Mouse (Mus musculus): ENCODE results near the gene Fam151a. TPM values are rescaled to one million over a fixed set of nuclear protein-coding genes. Genes with fewer than 3 reads are reported as not detected.
A peak's percentile ranks its signal among the peaks of the same experiment; 100 is the strongest.
"Not testable (repeated sequence)": the region's sequence is repeated elsewhere in the genome, so short reads cannot be mapped to it uniquely, and the experiment has no call there.

Fam151a gene
- polyA plus RNA-seq, 1 experiment from 2014 or later: 0.09 TPM

- Histone ChIP-seq H3K27me3 (ENCODE audit: poor library complexity, severe bottlenecking) (0 out of 2 replicates have a peak, but pooled peaks cover 5% of the 10 kb centered on the region), H3K36me3 (replicated peaks) (no peaks in the 10 kb centered on the region), H3K9me3 (no peaks in the 10 kb centered on the region), H3K4me1 (peaks cover 79% of the 10 kb centered on the region), H3K4me3 (0 out of 2 replicates have a peak overlapping the region, but pooled peaks have one; percentile 7), H3K27ac (peak overlapping the region; percentile 75)
- peak; percentile 72 for DNase-seq (ENCODE audit: extremely low spot score, low spot score)
- WGBS: 13% methylated on average over 3 of the region's 3 CpGs
Observed at GRCm38 (mm10) chr4:106780045-106780444, 46.4 kb downstream of the Fam151a start.

DNA sequence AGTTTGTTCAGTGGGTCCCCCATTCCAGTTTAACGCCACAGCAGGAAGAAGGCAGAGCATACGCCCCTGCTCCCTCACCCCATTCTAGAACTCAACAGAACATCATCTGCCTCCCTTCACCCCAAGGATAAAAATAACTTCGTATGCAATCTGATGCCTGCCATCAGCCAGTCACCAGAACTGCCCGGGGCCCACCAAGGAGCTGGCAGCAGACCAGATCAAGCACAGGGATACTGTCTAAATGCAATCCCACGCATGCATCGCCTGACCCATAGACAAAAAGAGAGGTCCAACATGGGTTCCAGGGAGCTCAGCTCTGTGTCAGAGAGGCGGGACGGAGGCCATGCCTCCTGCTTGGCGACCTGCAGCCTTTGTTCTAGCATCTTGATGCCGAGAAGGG, 49.4 kb downstream of the Fam151a start:
- H3K27me3 ChIP-seq (ENCODE audit: poor library complexity, severe bottlenecking): 0 out of 2 replicates have a peak, but pooled peaks cover 5% of the 10 kb centered on the region
- H3K4me1 ChIP-seq: peaks cover 91% of the 10 kb centered on the region
- H3K36me3 ChIP-seq (replicated peaks): no peaks in the 10 kb centered on the region
- H3K4me3 ChIP-seq: no peak overlapping the region
- peak overlapping the region; percentile 51 for H3K27ac ChIP-seq
- 87% methylated on average over 10 of the region's 10 CpGs for WGBS
- no peak for DNase-seq (ENCODE audit: extremely low spot score, low spot score)
- H3K9me3 ChIP-seq: no peaks in the 10 kb centered on the region

DNA sequence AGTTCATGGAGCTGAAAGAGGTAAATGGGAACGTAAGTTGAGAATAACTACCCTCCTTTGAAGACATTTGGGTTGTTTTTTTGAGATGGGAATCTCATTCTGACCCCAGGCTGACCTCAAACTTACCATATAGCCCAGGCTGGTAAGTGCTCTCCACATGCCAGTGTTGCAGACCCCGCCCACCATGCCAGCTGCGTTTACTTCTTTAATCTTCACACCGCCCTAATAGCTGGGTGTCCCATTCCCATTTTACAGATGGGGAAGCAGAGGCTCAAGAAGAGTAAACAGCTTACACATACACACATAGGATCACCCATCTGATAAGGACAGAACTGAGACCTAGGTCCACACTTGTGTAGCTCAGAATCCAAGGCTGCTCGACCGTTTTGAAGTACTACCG, 51.1 kb downstream of the Fam151a start:
- 92% methylated on average over 7 of the region's 7 CpGs for WGBS
- no peaks in the 10 kb centered on the region for H3K9me3 ChIP-seq
- no peaks in the 10 kb centered on the region for H3K36me3 ChIP-seq (replicated peaks)
- DNase-seq (ENCODE audit: extremely low spot score, low spot score): no peak
- H3K4me3 ChIP-seq: no peak overlapping the region
- peaks cover 91% of the 10 kb centered on the region for H3K4me1 ChIP-seq
- H3K27me3 ChIP-seq (ENCODE audit: poor library complexity, severe bottlenecking): 0 out of 2 replicates have a peak, but pooled peaks cover 5% of the 10 kb centered on the region
- peak overlapping the region; percentile 91 for H3K27ac ChIP-seq

GRCm38 (mm10) chr4:106785345-106785744, 51.7 kb downstream of the Fam151a start:
- Histone ChIP-seq H3K27me3 (ENCODE audit: poor library complexity, severe bottlenecking) (0 out of 2 replicates have a peak, but pooled peaks cover 5% of the 10 kb centered on the region), H3K9me3 (no peaks in the 10 kb centered on the region), H3K27ac (peak overlapping the region; percentile 91), H3K4me1 (peaks cover 88% of the 10 kb centered on the region), H3K4me3 (no peak overlapping the region), H3K36me3 (replicated peaks) (no peaks in the 10 kb centered on the region)
- DNase-seq (ENCODE audit: extremely low spot score, low spot score): no peak
- 56% methylated on average over 7 of the region's 7 CpGs for WGBS

GRCm38 (mm10) chr4:106785753-106786540, 52.3 kb downstream of the Fam151a start:
- peaks cover 5% of the 10 kb centered on the region; the same call in 1 of the 2 replicates for H3K27me3 ChIP-seq (ENCODE audit: poor library complexity, severe bottlenecking)
- DNase-seq (ENCODE audit: extremely low spot score, low spot score): peak; percentile 78
- WGBS: 9% methylated on average over 3 of the region's 5 CpGs
- H3K9me3 ChIP-seq: no peaks in the 10 kb centered on the region
- peaks cover 82% of the 10 kb centered on the region for H3K4me1 ChIP-seq
- no peaks in the 10 kb centered on the region for H3K36me3 ChIP-seq (replicated peaks)
- H3K4me3 ChIP-seq: peak overlapping the region; percentile 0; the same call in 1 of the 2 replicates
- H3K27ac ChIP-seq: peak overlapping the region; percentile 91

- no peak overlapping the region for H3K4me3 ChIP-seq
- H3K27ac ChIP-seq: peak overlapping the region; percentile 72
- 64% methylated on average over 7 of the region's 7 CpGs for WGBS
- H3K27me3 ChIP-seq (ENCODE audit: poor library complexity, severe bottlenecking): no peaks in the 10 kb centered on the region; the same call in 1 of the 2 replicates
- peaks cover 73% of the 10 kb centered on the region for H3K4me1 ChIP-seq
- no peaks in the 10 kb centered on the region for H3K36me3 ChIP-seq (replicated peaks)
- no peaks in the 10 kb centered on the region for H3K9me3 ChIP-seq
- DNase-seq (ENCODE audit: extremely low spot score, low spot score): no peak
Observed at GRCm38 (mm10) chr4:106787830-106788229, 54.1 kb downstream of the Fam151a start.

GRCm38 (mm10) chr4:106788627-106789026, 54.9 kb downstream of the Fam151a start:
- DNase-seq (ENCODE audit: extremely low spot score, low spot score): no peak
- no peaks in the 10 kb centered on the region for H3K36me3 ChIP-seq (replicated peaks)
- 91% methylated on average over 11 of the region's 11 CpGs for WGBS
- H3K9me3 ChIP-seq: no peaks in the 10 kb centered on the region
- peaks cover 65% of the 10 kb centered on the region for H3K4me1 ChIP-seq
- peak overlapping the region; percentile 12; the same call in 1 of the 2 replicates for H3K27ac ChIP-seq
- no peaks in the 10 kb centered on the region; the same call in 1 of the 2 replicates for H3K27me3 ChIP-seq (ENCODE audit: poor library complexity, severe bottlenecking)
- H3K4me3 ChIP-seq: no peak overlapping the region

GRCm38 (mm10) chr4:106789705-106790104, 56.0 kb downstream of the Fam151a start:
- H3K27ac ChIP-seq: no peak overlapping the region
- no peak overlapping the region for H3K4me3 ChIP-seq
- H3K4me1 ChIP-seq: peaks cover 60% of the 10 kb centered on the region
- H3K36me3 ChIP-seq (replicated peaks): no peaks in the 10 kb centered on the region
- DNase-seq (ENCODE audit: extremely low spot score, low spot score): no peak
- 86% methylated on average over 9 of the region's 9 CpGs for WGBS
- no peaks in the 10 kb centered on the region; the same call in 1 of the 2 replicates for H3K27me3 ChIP-seq (ENCODE audit: poor library complexity, severe bottlenecking)
- no peaks in the 10 kb centered on the region for H3K9me3 ChIP-seq

DNA sequence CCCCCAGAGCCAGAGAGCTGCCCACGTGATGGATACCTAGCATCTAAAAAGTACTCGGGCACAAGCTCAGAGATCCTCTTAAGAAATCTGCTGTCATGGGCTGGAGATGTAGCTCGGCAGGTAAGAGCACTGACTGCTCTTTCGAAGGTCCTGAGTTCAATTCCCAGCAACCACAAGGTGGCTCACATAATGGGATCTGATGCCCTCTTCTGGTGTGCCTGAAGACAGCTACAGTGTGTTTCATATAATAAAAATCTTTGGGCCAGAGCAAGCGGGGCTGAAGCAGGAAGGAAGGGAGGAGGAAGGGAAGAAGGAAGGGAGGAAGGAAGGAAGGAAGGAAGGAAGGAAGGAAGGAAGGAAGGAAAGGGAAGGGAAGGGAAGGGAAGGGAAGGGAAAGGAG, 56.5 kb downstream of the Fam151a start:
- H3K4me3 ChIP-seq; DNase-seq (ENCODE audit: extremely low spot score, low spot score); H3K27ac ChIP-seq; H3K9me3 ChIP-seq; H3K36me3 ChIP-seq (replicated peaks); H3K27me3 ChIP-seq (ENCODE audit: poor library complexity, severe bottlenecking): not testable (repeated sequence)
- peaks cover 55% of the 10 kb centered on the region for H3K4me1 ChIP-seq
- 84% methylated on average over 5 of the region's 5 CpGs for WGBS

GRCm38 (mm10) chr4:106790938-106791337, 57.2 kb downstream of the Fam151a start:
- Histone ChIP-seq H3K36me3 (replicated peaks) (no peaks in the 10 kb centered on the region), H3K4me3 (no peak overlapping the region), H3K9me3 (no peaks in the 10 kb centered on the region), H3K27ac (peak overlapping the region; percentile 35; the same call in 1 of the 2 replicates), H3K4me1 (peaks cover 48% of the 10 kb centered on the region), H3K27me3 (ENCODE audit: poor library complexity, severe bottlenecking) (no peaks in the 10 kb centered on the region; the same call in 1 of the 2 replicates)
- no peak for DNase-seq (ENCODE audit: extremely low spot score, low spot score)
- WGBS: 92% methylated on average over 1 of the region's 1 CpGs

DNA sequence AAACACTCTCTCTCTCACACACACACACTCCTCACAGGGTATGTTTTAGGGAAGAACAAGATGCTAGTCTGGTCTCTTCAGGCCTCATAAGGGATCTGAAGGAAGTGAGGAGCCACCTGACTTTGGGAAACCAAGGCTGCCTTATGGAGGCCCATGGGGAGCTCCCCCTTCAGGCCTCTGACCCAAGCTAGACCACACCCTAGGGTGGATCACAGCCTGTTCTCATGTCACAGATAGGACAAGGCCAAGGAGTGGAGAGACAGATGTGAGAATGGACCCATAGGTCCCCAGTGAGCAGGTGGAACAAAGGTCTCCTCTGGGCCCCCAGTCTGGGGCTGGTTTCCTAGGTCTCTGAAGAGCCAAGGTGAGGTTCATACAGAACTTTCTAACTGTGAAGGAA, 58.6 kb downstream of the Fam151a start:
- Histone ChIP-seq H3K4me3 (no peak overlapping the region), H3K36me3 (replicated peaks) (no peaks in the 10 kb centered on the region), H3K9me3 (no peaks in the 10 kb centered on the region), H3K27me3 (ENCODE audit: poor library complexity, severe bottlenecking) (no peaks in the 10 kb centered on the region; the same call in 1 of the 2 replicates), H3K27ac (no peak overlapping the region), H3K4me1 (peaks cover 34% of the 10 kb centered on the region)
- no peak for DNase-seq (ENCODE audit: extremely low spot score, low spot score)

DNA sequence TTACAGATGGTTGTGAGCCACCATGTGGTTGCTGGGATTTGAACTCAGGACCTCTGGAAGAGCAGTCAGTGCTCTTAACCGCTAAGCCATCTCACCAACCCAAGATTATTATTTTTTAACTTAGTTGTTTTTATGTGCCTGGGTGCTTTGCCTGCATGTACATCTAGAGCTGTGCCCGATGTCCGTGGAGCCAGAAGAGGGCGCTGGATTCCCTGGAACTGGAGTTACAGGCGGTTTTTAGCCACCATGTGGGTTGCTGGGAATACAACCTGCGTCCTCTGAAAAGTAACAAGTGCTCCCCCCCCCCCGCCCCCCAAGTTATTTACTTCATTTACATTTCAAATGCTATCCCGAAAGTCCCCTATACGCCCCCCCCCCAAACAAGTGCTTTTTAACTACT, 60.1 kb downstream of the Fam151a start:
- H3K27ac ChIP-seq; H3K4me3 ChIP-seq; DNase-seq (ENCODE audit: extremely low spot score, low spot score); H3K36me3 ChIP-seq (replicated peaks); H3K27me3 ChIP-seq (ENCODE audit: poor library complexity, severe bottlenecking); H3K9me3 ChIP-seq: not testable (repeated sequence)
- H3K4me1 ChIP-seq: peaks cover 20% of the 10 kb centered on the region
- 93% methylated on average over 9 of the region's 9 CpGs for WGBS

DNA sequence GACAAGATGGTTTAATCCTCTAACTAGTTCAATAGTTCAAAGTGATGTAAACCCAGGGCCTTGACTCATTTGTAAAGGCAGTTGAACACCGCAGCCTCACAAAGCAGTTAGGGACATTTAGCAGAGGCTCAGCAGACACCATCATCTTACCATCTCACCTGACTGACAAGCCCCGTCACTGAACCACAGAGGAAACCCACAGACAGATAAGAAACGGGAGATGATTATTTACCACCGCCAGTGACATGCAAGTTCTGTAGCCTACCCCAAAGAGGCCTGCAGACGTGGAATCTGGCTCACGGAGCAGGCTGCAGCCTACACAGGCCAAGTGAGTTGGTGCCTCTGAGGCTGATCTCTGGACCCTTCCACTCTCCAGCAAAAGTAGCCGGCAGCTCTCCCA, 60.6 kb downstream of the Fam151a start:
- Histone ChIP-seq H3K4me1 (peaks cover 20% of the 10 kb centered on the region), H3K27ac (0 out of 2 replicates have a peak overlapping the region, but pooled peaks have one; percentile 15), H3K4me3 (no peak overlapping the region), H3K27me3 (ENCODE audit: poor library complexity, severe bottlenecking) (peaks cover 9% of the 10 kb centered on the region), H3K9me3 (no peaks in the 10 kb centered on the region), H3K36me3 (replicated peaks) (no peaks in the 10 kb centered on the region)
- DNase-seq (ENCODE audit: extremely low spot score, low spot score): no peak
- WGBS: 90% methylated on average over 7 of the region's 7 CpGs
